Mouse (Mus musculus) erythroblast, embryonic 14.5 days (primary cell): Measurements from ENCODE around the gene Znhit1.

Experiments
- GATA1 ChIP-seq: IDR thresholded peaks from 2 replicates; pipeline ENCODE4 v1.6.1; 2012; ENCODE audit warnings: low read length, inconsistent platforms, mixed read lengths
- TAL1 ChIP-seq: IDR thresholded peaks from 3 replicates; pipeline ENCODE4 v1.6.1; 2012; ENCODE audit warnings: low read length, inconsistent platforms, mixed read lengths

DNA sequence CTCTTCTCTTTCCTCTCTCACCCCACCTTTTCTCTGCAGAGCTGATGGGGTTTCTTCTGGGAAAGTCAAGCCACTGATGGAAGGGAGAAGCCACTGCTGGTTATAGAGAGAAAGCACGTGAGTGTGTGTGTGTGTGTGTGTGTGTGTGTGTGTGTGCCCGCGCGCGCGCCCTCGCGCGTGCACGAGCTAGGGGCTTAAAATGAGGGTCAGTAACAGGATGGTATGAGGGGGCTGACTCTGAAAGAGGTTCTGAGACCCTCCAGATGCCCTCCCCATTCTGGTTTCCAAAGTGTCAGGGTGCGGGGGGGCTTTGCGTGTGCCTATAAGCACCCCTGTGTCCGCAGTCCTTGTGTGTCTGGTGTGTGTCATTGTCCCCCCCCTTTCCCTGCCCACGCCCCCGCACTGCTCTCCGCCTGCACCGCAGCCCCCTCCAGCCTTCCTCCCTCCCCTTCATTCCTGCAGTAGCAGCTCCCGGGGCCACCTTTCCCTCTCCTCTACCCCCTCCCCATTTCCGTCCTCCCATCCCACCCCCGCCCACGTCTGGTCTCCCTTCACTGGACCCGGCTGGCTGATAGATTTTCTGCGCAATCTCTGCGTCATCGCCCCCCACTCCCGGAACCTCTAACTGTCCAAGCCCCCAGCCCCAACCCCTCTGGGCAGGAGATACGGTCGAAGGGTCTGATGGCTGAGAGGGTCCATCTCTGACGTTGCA lies 40.9 kb upstream of the Znhit1 start:
- TF ChIP-seq GATA1 (no peak), TAL1 (no peak)
